Mouse (Mus musculus): ENCODE data around the gene Agbl4.

- no peak for TF ChIP-seq GATA1 (IDR thresholded peaks at IDR 0.05; ENCODE audit: low read length)
- no peak for TF ChIP-seq TAL1 (IDR thresholded peaks at IDR 0.05; ENCODE audit: low read length)
Measured at GRCm38 (mm10) chr4:111281836-111282235, 884.4 kb downstream of the Agbl4 start.

Data from erythroblast, embryonic 14.5 days (primary cell).